Mouse (Mus musculus): ENCODE data around the gene Tnf.
"Not testable (repeated sequence)": the region's sequence is repeated elsewhere in the genome, so short reads cannot be mapped to it uniquely, and the experiment has no call there.

Tnf gene

GRCm38 (mm10) chr17:35234090-35234489, 32.3 kb upstream of the Tnf start:
- not testable (repeated sequence) for DNase-seq (ENCODE audit: low spot score in 2 of 2)

DNA sequence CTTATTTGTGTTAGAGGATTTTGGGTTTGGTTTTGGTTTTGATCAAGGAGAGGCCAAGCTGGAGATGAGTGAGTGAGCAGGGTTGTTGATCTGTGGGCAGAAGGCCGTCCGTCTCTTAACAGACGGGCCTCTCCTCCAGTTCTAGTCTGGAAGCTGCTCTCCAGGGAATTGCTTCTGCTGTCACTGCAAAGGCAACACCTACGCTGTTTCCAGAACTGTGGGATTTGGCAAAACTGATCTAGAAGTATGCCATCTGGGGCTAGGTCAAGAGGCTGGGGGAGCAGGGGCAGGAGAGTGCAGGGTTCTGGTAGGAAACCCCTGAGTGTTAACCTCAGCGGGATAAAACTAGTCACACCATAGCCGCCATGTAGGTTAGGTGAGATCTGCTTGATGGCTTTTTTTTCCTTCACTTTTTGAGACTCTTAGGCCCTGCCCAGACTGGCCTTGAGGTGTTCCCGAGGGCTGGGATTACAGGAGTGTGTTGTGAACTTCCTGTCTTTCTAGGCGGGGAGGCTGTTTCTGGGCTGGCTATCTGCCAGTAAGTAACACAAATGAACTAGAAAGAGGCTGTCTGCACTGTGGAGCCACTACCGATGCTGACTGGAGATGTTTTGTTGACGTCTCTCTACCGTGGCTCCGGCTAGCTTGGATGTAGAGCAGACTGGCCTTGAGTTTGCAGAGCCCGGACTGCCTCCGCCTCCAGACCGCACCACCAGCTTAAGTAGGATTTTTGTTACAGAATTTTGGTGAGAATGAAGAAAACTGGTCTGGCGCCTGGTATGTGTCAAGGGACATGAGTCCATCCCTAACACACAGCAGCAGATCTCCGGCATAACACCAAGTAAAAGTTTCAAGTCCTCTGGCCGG, 31.5 kb upstream of the Tnf start, which contains the start of gene Atp6v1g2:
TSS of gene Atp6v1g2 (plus strand) at position 547 of the 867 bp plus-strand sequence.
- no peak for DNase-seq (ENCODE audit: low spot score in 2 of 2)

DNA sequence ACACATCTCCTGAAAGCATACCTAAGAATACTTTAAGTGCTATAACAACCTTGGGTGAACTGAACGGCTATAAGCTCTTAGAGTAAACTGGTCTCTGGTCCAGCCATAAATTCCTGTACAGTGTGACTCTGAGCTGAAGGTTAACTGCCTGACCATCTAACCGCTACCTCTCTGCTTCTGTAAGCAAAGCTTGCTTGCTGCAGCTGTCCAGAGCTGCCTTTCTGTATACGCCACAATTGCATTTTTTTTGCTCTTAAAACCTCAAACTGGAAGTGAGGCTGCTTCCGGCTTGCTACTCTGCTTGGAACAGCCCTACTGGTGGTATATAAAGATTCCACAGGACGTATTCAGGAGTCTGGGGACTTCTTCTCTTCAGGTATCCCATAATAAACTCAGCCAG, 30.9 kb upstream of the Tnf start:
- DNase-seq (ENCODE audit: low spot score in 2 of 2) = no peak

GRCm38 (mm10) chr17:35232043-35232442, 30.2 kb upstream of the Tnf start:
- peak; percentile 89 to 92 for DNase-seq (ENCODE audit: low spot score in 2 of 2)

DNA sequence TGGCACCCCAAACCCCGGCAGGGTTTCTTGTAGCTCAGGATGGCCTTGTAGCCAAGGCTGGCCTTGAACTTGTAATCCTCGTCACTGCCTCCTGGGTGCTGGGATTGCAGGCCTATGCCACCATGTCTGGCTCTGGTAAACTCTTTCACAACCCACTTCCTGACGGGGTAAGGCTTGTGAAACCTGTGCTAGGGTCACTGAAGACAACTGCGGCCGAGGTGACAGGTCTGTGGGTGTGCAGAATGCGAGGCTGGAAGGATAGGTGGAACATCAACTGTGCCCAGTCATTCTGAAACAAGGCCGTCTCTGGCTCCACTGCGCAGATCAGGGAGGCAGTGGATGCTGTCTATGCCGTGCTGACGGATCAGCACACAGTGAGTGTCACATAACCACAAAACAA, 29.2 kb upstream of the Tnf start:
- DNase-seq (ENCODE audit: low spot score in 2 of 2) = no peak

DNA sequence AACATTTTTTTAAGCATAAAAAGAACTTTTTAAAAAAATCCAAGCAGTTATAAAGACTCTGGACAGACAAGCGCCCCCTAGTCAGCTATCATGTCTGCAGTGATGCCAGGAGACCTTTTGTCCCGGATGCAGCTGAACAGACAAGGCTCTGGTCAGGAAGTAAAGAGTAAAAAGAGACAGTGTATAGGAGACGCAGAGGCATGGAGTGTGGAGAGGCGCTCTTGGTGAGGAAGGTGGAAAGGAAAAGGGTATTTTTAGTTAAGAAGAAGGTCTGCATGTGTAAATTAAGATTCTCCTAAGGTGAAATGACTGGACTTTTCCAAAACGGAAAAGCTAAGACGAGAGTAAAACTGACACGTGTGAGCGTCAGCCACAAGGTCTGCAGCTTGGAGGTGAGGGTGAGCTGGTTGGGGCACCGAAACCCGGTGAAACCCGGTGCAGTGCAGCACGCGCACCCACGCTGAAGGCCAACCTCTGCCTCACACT, 24.8 kb upstream of the Tnf start:
- DNase-seq (ENCODE audit: low spot score in 2 of 2) = no peak

GRCm38 (mm10) chr17:35225456-35225855, 23.6 kb upstream of the Tnf start:
- no peak for DNase-seq (ENCODE audit: low spot score in 2 of 2)

DNA sequence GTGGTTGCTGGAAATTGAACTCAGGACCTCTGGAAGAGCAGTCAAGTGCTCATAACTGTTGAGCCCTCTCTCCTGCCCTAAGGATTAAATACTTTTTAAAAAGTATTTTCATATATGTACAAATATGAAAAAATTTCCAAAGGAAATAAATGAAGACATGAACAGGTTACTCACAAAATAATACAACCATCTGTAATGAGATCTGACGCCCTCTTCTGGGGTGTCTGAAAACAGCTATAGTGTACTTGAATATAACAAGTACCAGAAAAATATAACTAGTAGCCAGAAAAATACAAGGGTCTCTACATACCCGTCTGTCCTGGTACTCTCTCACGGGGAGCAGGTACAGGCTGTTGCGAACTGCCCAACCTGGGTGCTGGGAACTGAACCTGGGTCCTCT, 22.8 kb upstream of the Tnf start:
- DNase-seq (ENCODE audit: low spot score in 2 of 2) = no peak

DNA sequence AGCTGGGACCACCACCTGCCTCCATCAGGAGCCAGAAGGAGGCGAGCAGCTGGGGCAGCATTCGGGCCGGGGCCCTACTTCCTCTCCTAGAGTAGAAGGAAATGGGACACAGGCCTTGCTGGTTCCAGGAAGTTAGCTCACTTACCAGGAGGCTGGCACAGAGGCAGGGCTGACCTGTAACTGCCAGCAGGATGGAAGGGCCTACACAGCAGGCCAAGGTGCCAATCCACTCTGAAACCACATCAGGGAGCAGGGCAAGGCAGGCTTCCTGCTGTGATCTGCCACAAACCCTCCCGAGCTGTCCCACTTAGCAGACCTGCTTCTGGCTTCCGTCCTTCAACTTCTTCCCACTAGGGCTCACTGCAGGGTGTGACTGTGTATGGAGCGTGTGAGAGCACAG, 20.5 kb upstream of the Tnf start:
- no peak for DNase-seq (ENCODE audit: low spot score in 2 of 2)

DNA sequence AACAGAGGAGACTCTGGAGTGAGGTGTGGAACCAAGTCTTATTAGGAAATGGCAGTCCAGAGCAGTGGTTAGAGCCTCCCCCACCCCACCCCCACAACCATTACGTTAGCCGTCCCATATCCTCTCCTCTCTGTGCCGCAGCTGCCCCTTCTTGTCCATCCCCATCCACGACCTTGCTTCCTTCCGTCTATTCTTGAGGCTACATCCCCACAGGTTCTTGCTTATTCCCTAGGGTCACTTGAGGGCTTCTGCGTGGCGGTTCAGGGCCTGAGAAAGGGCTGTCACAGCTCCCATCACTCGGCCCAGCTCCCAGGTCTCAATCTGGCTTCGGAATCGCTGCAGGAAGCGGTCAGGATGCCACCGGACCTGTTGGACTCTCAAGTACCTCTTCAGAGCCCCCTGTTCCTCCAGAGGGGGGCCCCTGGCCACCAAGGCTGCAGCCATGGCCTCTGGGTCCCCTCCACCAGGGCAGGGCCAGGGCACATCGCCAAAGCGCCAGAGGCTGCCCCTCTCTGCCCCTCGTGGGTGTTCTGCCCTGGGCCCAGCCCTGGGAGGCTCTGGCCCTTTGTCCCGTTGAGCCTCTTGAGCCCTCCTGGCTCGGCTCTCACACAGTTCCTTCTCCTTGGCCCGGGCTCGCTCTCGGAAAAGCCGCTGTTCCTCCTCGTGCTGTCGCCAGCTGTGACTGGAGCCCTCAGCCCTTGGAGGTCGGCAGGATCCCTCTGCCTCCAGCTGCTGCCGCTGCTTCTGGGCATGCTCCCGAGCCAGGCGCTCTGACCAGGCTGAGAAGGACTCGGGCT, 18.5 kb upstream of the Tnf start, which contains the start of gene Gm16181:
TSS of gene Gm16181 (plus strand) at position 679 of the 797 bp plus-strand sequence.
- no peak for DNase-seq (ENCODE audit: low spot score in 2 of 2)

- peak in 1 of 2 experiments; percentile 52 for DNase-seq (ENCODE audit: low spot score in 2 of 2)
Measured at GRCm38 (mm10) chr17:35219601-35220041, 17.8 kb upstream of the Tnf start.

- peak in 1 of 2 experiments; percentile 65 for DNase-seq (ENCODE audit: low spot score in 2 of 2)
Measured at GRCm38 (mm10) chr17:35218516-35219193, 16.8 kb upstream of the Tnf start.

DNA sequence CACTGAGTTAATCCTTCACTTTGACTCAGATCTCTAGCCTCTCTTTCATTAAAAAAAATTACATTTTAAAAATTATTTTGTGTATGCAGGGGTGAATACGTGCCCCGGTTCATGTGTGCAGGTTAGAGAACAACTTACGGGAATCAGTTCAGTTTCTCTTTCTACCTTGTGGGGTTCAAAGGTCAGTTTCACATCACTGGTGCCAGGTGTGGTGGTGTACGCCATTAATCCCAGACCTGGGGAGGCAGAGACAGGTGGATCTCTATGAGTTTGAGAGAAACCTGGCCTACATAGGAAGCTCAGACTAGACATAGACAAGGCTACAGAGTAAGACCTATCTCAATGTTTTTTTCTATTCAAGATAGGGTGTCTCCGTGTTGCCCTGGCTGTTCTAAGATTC, 11.3 kb upstream of the Tnf start:
- DNase-seq (ENCODE audit: low spot score in 2 of 2) = no peak

DNA sequence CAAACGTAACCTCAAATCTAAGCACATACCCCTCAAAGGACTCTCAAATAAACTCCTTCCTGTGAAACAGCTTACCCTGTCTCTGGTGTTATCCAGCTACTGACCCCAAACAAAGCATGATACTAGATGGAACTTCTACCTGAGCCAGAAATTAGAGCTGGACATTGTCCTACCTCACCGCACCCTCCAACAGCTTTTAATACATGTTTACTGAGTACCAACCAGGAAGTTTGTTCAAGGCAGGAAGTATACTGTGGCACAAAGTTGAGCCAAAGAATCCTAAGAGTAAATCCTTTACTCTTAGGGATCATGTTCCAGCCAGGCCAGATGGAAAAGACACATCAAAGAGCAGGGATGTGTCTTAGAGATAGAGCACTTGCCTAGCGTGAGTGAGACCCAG, 8.8 kb upstream of the Tnf start:
- no peak for DNase-seq (ENCODE audit: low spot score in 2 of 2)

- DNase-seq (ENCODE audit: low spot score in 2 of 2) = peak in 1 of 2 experiments; percentile 71
Measured at GRCm38 (mm10) chr17:35209785-35210535, 8.2 kb upstream of the Tnf start.

DNA sequence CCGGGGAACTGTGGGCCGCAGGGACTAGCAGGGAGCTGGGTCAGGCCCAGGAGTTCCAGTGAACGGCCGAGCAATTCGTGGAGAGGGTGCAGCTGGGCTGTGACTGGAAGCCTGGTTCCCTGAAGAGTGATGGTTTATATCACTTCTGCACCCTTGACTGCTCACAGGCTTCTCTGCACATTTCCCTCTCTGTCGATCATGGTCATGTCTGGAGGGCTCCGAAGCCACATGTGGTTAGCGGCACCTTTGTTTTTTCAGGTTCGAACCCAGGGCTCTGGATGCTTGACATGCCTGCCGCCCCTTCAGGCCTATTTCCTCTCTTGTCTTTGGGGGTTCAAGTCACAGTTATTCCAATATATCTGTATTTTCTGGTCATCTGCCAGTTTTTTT, 3.6 kb upstream of the Tnf start:
- DNase-seq (ENCODE audit: low spot score in 2 of 2) = peak in 1 of 2 experiments; percentile 48

DNA sequence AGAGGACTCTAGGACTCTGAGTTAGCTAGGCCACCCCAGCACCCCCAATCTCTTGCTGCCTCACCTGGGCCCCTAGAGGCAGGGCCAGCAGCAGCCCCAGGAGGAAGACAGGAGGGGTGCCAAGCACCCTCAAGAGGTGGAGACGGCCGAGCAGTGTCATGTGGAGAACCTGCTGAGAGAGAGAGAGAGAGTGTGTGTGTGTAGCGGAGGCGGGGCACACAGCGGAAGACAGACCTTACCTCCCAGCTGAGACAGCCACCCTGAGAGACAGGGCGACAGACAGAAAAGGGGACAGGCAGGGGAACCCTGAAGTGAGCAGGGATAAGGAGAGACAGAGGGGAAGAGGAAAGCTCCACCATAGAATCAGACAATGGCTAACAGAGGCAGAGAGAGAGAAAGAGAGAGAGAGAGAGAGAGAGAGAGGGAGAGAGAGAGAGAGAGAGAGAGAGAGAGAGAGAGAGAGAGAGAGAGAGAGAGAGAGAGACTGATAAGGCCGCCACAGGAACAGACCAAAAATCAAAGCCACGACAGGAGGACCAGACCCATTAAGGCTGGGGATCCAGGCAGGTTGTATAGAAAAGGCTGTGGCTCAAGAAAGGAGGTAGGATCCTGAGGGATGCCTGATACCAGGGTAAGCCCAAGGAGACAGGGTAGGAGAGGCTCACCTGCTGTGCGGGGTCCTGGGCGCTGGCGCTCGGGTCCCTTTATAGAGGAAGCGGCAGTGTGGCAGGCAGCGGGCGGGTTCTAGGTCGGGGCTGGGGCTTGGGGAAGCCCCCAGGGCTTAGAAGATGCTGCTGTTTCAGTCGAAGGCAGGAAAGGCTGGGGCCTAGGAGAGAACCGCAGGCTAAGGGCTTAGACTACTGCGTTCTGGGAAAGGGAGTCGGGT, 2.9 kb upstream of the Tnf start, which contains the start of gene Lta:
TSS of gene Lta (minus strand) at position 858 of the 886 bp plus-strand sequence.
- DNase-seq (ENCODE audit: low spot score in 2 of 2) = peak; percentile 34 to 67

DNA sequence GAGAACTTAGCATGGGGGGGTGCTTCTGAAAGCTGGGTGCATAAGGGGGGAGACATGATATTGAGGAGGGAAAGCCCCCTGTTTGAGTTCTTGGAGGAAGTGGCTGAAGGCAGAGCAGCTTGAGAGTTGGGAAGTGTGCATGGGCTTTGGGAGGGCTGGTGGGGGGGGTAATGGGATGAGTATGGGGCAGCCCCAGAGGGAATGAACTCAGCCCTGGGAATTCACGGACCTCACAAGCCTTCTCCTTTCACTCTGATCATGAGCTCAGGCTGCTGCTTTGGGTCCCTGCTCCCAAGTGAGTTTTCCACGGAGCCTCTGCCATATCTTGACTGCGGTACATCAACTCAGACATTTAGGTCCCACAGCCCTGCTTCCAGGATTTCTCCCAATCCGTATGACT, 635 bp upstream of the Tnf start:
- no peak for DNase-seq (ENCODE audit: low spot score in 2 of 2)

GRCm38 (mm10) chr17:35201128-35201527, 679 bp downstream of the Tnf start:
- DNase-seq (ENCODE audit: low spot score in 2 of 2) = peak in 1 of 2 experiments; percentile 61

- peak in 1 of 2 experiments; percentile 63 for DNase-seq (ENCODE audit: low spot score in 2 of 2)
Measured at GRCm38 (mm10) chr17:35200398-35200797, 1.4 kb downstream of the Tnf start.

Measured in spleen, postnatal 10 days (tissue).